Mouse (Mus musculus) stomach, postnatal 0 days (tissue): ENCODE results near the gene Stil. TPM values are rescaled to one million over a fixed set of nuclear protein-coding genes. Genes with fewer than 3 reads are reported as not detected.

Experiments used
- ATAC-seq: fragments of 200-750 bp; cut with Nextera tagmentation; 2 replicates; pipeline ENCODE4 v1.8.0; 2017; ENCODE audit not compliant: low FRiP score, low TSS enrichment
- DNase-seq: peaks from one replicate; pipeline ENCODE4 v3.0.0-alpha.2; 2016; ENCODE audit warnings: low spot score
- H3K27ac ChIP-seq: fragments of 300-500 bp; sonication (generic); replicated peaks from 2 replicates; pipeline ENCODE4 v1.5.1; 2014; ENCODE audit warnings: mild to moderate bottlenecking, control low read depth
- H3K27me3 ChIP-seq: fragments of 300-500 bp; sonication (generic); 2 replicates; pipeline ENCODE4 v1.6.1; 2014; ENCODE audit warnings: low read length; ENCODE audit not compliant: control insufficient read depth, insufficient read depth
- H3K36me3 ChIP-seq: fragments of 300-500 bp; sonication (generic); 2 replicates; pipeline ENCODE4 v1.6.1; 2014; ENCODE audit warnings: low read length, mixed read lengths; ENCODE audit not compliant: control insufficient read depth, insufficient read depth
- H3K4me1 ChIP-seq: fragments of 300-500 bp; sonication (generic); replicated peaks from 2 replicates; pipeline ENCODE4 v1.6.1; 2014; ENCODE audit warnings: antibody characterized with exemption; ENCODE audit not compliant: control insufficient read depth, insufficient read depth
- H3K4me2 ChIP-seq: fragments of 300-500 bp; sonication (generic); replicated peaks from 2 replicates; pipeline ENCODE4 v1.6.1; 2014; ENCODE audit warnings: low read depth, mild to moderate bottlenecking, control low read depth, moderate library complexity
- H3K4me3 ChIP-seq: fragments of 300-500 bp; sonication (generic); 2 replicates; pipeline ENCODE4 v1.5.1; 2014; ENCODE audit warnings: low read depth, low read length, control low read depth
- H3K9ac ChIP-seq: fragments of 300-500 bp; sonication (generic); 2 replicates; pipeline ENCODE4 v1.6.1; 2014; ENCODE audit warnings: mild to moderate bottlenecking, low read length, control low read depth, mixed read lengths
- H3K9me3 ChIP-seq: fragments of 300-500 bp; sonication (generic); 2 replicates; pipeline ENCODE4 v1.6.1; 2016; ENCODE audit warnings: low read length; ENCODE audit not compliant: control insufficient read depth
- CTCF ChIP-seq: IDR thresholded peaks from 2 replicates; pipeline ENCODE4 v1.5.1; 2016; ENCODE audit warnings: antibody characterized with exemption, low read depth, mild to moderate bottlenecking, moderate library complexity
- EP300 ChIP-seq: optimal IDR thresholded peaks from 2 replicates; pipeline ENCODE3; 2016; ENCODE audit warnings: antibody characterized with exemption
- WGBS: fragments of 180-500 bp; shearing (Covaris S2); extraction: QIAGEN DNeasy Blood & Tissue Kit; methylation state at CpG from one replicate; pipeline ENCODE4 v1.1.7; 2014; 5-methylcytosine and 5-hydroxymethylcytosine counted together
- polyA plus RNA-seq: library from polyadenylated mRNA; unstranded; fragments of >200 nt; fragmentation: Nextera tagmentation; extraction: Ambion mirVana; gene quantifications from 2 replicates; pipeline ENCODE4 v1.2.1, GENCODE M21; 2015

The Stil gene
- polyA plus RNA-seq, 1 experiment from 2014 or later = 1.7 TPM

GRCm38 (mm10) chr4:114994218-114994617 is 5.7 kb upstream of the Stil start:
- no peak for TF ChIP-seq EP300
- TF ChIP-seq CTCF = no peak
- no peak overlapping the region for H3K27ac ChIP-seq
- H3K27me3 ChIP-seq = no peaks in the 10 kb centered on the region
- WGBS = 84% methylated on average over 3 of the region's 3 CpGs
- no peaks in the 10 kb centered on the region for H3K36me3 ChIP-seq
- ATAC-seq = no peak
- no peaks in the 10 kb centered on the region for H3K9me3 ChIP-seq
- no peaks in the 10 kb centered on the region; the same call in 1 of the 2 replicates for H3K4me1 ChIP-seq
- no peak overlapping the region for H3K4me3 ChIP-seq
- no peak overlapping the region for H3K4me2 ChIP-seq
- H3K9ac ChIP-seq = no peak overlapping the region
- DNase-seq = no peak

GRCm38 (mm10) chr4:114997051-114997450 is 2.9 kb upstream of the Stil start:
- ATAC-seq (no peak), DNase-seq (peak; percentile 36)
- 43% methylated on average over 3 of the region's 3 CpGs for WGBS
- Histone ChIP-seq H3K4me1 (no peaks in the 10 kb centered on the region; the same call in 1 of the 2 replicates), H3K27me3 (no peaks in the 10 kb centered on the region), H3K9me3 (no peaks in the 10 kb centered on the region), H3K27ac (no peak overlapping the region), H3K4me2 (no peak overlapping the region), H3K9ac (no peak overlapping the region), H3K36me3 (no peaks in the 10 kb centered on the region), H3K4me3 (no peak overlapping the region)
- TF ChIP-seq CTCF (peak; percentile 71), EP300 (no peak)

- peak overlapping the region; percentile 65 for H3K4me3 ChIP-seq
These were observed 550 bp upstream of the Stil start for GRCm38 (mm10) chr4:114999445-114999772.

GRCm38 (mm10) chr4:115000429-115000795 is 453 bp downstream of the Stil start:
- Histone ChIP-seq H3K9ac (peak overlapping the region; percentile 72), H3K9me3 (no peaks in the 10 kb centered on the region), H3K36me3 (no peaks in the 10 kb centered on the region), H3K4me3 (peak overlapping the region; percentile 65), H3K4me1 (no peaks in the 10 kb centered on the region; the same call in 1 of the 2 replicates), H3K4me2 (peak overlapping the region; percentile 77), H3K27ac (peak overlapping the region; percentile 73; the same call in 1 of the 2 replicates), H3K27me3 (no peaks in the 10 kb centered on the region)
- 1% methylated on average over 8 of the region's 8 CpGs for WGBS
- ATAC-seq (peak; percentile 19; the same call in 1 of the 2 replicates), DNase-seq (no peak)
- TF ChIP-seq CTCF (no peak), EP300 (no peak)

More at GRCm38 (mm10) chr4:114999445-114999772, 550 bp upstream of the Stil start:
- WGBS = 6% methylated on average over 9 of the region's 9 CpGs
- H3K9ac ChIP-seq = peak overlapping the region; percentile 71
- peak overlapping the region; percentile 68 for H3K4me2 ChIP-seq
- H3K27ac ChIP-seq = peak overlapping the region; percentile 95
- TF ChIP-seq CTCF (peak; percentile 2; the same call in 1 of the 2 replicates), EP300 (no peak)
- ATAC-seq (peak; percentile 17; the same call in 1 of the 2 replicates), DNase-seq (no peak)
- no peaks in the 10 kb centered on the region for H3K36me3 ChIP-seq
- no peaks in the 10 kb centered on the region for H3K9me3 ChIP-seq
- no peaks in the 10 kb centered on the region; the same call in 1 of the 2 replicates for H3K4me1 ChIP-seq
- no peaks in the 10 kb centered on the region for H3K27me3 ChIP-seq

- no peak overlapping the region for H3K4me3 ChIP-seq
- H3K27me3 ChIP-seq = no peaks in the 10 kb centered on the region
- WGBS = 93% methylated on average over 3 of the region's 3 CpGs
- H3K27ac ChIP-seq = no peak overlapping the region
- TF ChIP-seq CTCF (no peak), EP300 (no peak)
- 0 out of 2 replicates have a peak, but pooled peaks cover 4% of the 10 kb centered on the region for H3K36me3 ChIP-seq
- ATAC-seq = no peak
- DNase-seq = no peak
- no peak overlapping the region for H3K4me2 ChIP-seq
- no peaks in the 10 kb centered on the region for H3K9me3 ChIP-seq
- H3K4me1 ChIP-seq = no peaks in the 10 kb centered on the region
- H3K9ac ChIP-seq = no peak overlapping the region
These were observed 14.3 kb downstream of the Stil start for GRCm38 (mm10) chr4:115014276-115014675.

GRCm38 (mm10) chr4:115019997-115020396 is 20.0 kb downstream of the Stil start:
- 84% methylated on average over 3 of the region's 3 CpGs for WGBS
- Histone ChIP-seq H3K36me3 (0 out of 2 replicates have a peak, but pooled peaks cover 2% of the 10 kb centered on the region), H3K4me3 (no peak overlapping the region), H3K9ac (no peak overlapping the region), H3K27me3 (no peaks in the 10 kb centered on the region), H3K4me1 (no peaks in the 10 kb centered on the region), H3K27ac (no peak overlapping the region), H3K9me3 (no peaks in the 10 kb centered on the region), H3K4me2 (no peak overlapping the region)
- DNase-seq (no peak), ATAC-seq (no peak)
- TF ChIP-seq EP300 (no peak), CTCF (no peak)
